Mouse (Mus musculus): Measurements from ENCODE around the gene Gm21988. TPM values are rescaled to one million over a fixed set of nuclear protein-coding genes. Genes with fewer than 3 reads are reported as not detected.

Gene Gm21988
- polyA plus RNA-seq, 2 experiments = 4.2 to 4.5 TPM

DNA sequence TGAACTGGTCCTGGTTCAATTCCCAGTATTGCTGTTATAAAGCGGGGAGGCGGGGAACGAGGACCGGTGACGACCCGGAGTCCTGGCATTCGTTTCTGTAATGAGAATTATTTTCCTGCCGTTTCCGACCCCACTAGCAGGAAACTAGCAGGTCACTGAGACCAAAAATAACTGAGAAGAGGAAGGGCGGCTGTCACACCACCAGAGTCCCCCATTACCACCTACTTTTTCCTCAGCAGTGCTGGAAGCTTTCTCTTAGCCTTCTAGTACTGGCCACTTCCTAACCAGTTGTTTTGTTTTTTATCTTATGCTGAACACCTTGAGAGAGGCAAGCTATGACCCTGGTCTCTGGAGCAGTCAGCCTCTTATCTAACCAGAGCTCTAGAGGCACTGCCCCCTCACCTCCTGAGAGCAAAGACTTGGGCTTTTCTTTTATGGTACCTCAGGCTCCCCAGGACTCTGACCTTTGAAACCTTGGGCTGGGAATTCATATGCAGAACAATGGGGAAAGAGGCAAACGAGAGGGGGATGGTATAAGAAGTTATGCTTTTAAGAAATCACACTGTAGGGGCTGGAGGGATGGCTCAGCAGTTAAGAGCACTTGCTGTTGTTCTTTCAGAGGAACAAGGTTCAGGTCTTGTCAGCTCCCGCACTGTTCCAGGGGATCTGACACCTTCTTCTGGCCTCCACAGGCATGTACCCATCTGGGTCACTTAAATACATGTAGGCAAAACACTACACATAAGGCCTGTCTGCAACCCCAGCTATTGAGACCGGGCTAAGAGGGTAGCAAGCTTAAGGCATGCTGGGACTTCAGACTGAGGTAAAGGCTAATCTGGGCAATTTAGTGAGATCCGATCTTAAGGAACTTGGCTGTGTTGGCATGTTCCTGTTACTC lies 17.8 kb downstream of the Gm21988 start:
- peak overlapping the region; percentile 79 to 81 for H3K4me3 ChIP-seq (ENCODE audit: insufficient read depth in 1 of 2, low read depth in 2 of 2, low read length in 2 of 2)
- H3K4me2 ChIP-seq (ENCODE audit: low read depth) = peak overlapping the region; percentile 98
- H3K9ac ChIP-seq (replicated peaks) = peak overlapping the region; percentile 96
- H3K27me3 ChIP-seq (ENCODE audit: control insufficient read depth, insufficient read depth, low read length) = peaks cover 5% of the 10 kb centered on the region
- H3K27ac ChIP-seq = peak overlapping the region; percentile 99
- ATAC-seq (ENCODE audit: insufficient read depth) (peak; percentile 84), DNase-seq (ENCODE audit: low read depth in 3 of 3, low spot score in 3 of 3) (peak; percentile 79 to 83 (median 82))
- H3K36me3 ChIP-seq (replicated peaks; ENCODE audit: control insufficient read depth, insufficient read depth, low read depth) = no peaks in the 10 kb centered on the region
- TF ChIP-seq CTCF (IDR thresholded peaks at IDR 0.05; ENCODE audit: low read depth) = no peak
- TF ChIP-seq EP300 (IDR thresholded peaks at IDR 0.05; ENCODE audit: low read depth) = peak; percentile 84
- WGBS (ENCODE audit: insufficient replicate concordance) = 1% methylated on average over 14 of the region's 14 CpGs
- peaks cover 25 to 33% of the 10 kb centered on the region in 2 experiments for H3K4me1 ChIP-seq (replicated peaks; ENCODE audit: control insufficient read depth in 2 of 2, insufficient read depth in 2 of 2, low read length in 1 of 2)
- no peaks in the 10 kb centered on the region for H3K9me3 ChIP-seq (ENCODE audit: control insufficient read depth, low read length)

DNA sequence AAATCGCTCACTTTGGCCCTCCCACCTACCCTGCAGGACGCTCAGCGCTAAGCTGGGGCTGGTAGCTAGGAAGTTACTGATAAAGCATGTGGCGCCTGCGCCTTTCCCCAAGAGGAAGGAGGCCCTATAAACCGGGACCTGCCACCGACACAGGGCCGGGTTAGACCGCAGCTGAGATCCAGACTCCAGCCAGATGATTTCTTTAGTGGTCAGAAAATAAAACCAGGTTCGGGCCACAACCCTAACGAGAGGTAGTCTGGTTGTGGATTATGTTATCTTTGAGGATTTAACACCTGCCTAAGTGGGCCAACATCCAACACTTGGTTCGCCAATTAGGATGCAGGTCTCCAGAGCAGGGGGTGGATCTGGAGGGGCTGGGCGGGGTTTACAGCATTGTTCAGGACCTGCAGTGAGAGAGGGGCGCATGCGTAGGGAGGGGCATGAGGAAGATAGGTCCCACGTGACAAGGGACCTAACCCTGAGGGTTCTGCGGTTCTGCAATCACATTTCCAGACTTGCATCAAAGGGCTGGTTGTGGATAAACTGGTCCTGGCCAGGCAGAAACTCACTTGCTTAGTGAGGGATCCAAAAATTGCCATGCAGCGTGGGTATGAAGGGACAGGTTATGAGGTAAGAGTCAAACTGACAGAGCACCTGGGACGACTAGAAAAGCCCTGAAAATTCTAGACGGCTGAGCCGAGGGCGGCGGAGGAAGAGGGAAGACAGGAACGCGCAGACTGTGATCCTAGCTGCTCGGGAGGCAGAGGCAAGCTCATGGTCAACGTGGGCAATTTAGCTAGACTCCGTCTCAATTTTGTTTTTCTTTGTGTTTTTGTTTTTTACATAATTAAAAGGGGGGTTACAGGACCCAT lies 18.7 kb downstream of the Gm21988 start, which contains the start of gene Slc16a13:
Gene Slc16a13, minus strand, starts transcription at position 334 of the 872 bp plus-strand sequence.
- peaks cover 5% of the 10 kb centered on the region for H3K27me3 ChIP-seq (ENCODE audit: control insufficient read depth, insufficient read depth, low read length)
- DNase-seq (ENCODE audit: low read depth in 3 of 3, low spot score in 3 of 3) (peak; percentile 93 to 94 (median 93)), ATAC-seq (ENCODE audit: insufficient read depth) (peak; percentile 85)
- peak within 1 kb of the TSS; percentile 79 to 81 for H3K4me3 ChIP-seq (ENCODE audit: insufficient read depth in 1 of 2, low read depth in 2 of 2, low read length in 2 of 2)
- H3K9me3 ChIP-seq (ENCODE audit: control insufficient read depth, low read length) = no peaks in the 10 kb centered on the region
- peak within 1 kb of the TSS; percentile 96 for H3K9ac ChIP-seq (replicated peaks)
- H3K4me2 ChIP-seq (ENCODE audit: low read depth) = peak within 1 kb of the TSS; percentile 98
- H3K36me3 ChIP-seq (replicated peaks; ENCODE audit: control insufficient read depth, insufficient read depth, low read depth) = no peaks in the 10 kb centered on the region
- TF ChIP-seq EP300 (IDR thresholded peaks at IDR 0.05; ENCODE audit: low read depth) (peak; percentile 39), CTCF (IDR thresholded peaks at IDR 0.05; ENCODE audit: low read depth) (no peak)
- H3K4me1 ChIP-seq (replicated peaks; ENCODE audit: control insufficient read depth in 2 of 2, insufficient read depth in 2 of 2, low read length in 1 of 2) = peaks cover 18 to 26% of the 10 kb centered on the region in 2 experiments
- under 1% methylated on average over 28 of the region's 28 CpGs for WGBS (ENCODE audit: insufficient replicate concordance)
- H3K27ac ChIP-seq = peak within 1 kb of the TSS; percentile 99

DNA sequence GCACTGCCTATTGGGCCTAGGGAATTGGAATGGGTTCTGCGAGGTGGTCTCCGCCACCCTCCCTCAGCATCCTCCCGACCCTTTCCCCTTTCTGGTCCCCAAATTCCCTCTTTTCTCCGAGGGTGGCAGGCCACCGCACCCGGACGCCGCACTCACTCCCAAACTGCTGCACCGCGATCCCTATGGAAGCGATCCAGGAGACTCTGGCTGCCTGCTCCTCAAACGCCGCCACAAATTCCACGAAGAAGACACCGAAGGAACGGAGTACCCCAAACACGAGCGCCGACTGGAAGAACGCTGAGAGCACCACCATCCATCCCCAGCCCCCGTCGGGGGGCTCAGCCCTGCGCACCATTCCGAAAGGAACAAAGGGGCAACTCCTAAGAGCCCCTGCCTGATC lies 19.3 kb downstream of the Gm21988 start:
- DNase-seq (ENCODE audit: low read depth in 3 of 3, low spot score in 3 of 3) = no peak
- peaks cover 18 to 26% of the 10 kb centered on the region in 2 experiments for H3K4me1 ChIP-seq (replicated peaks; ENCODE audit: control insufficient read depth in 2 of 2, insufficient read depth in 2 of 2, low read length in 1 of 2)
- no peak for ATAC-seq (ENCODE audit: insufficient read depth)
- peaks cover 12% of the 10 kb centered on the region for H3K27me3 ChIP-seq (ENCODE audit: control insufficient read depth, insufficient read depth, low read length)
- no peaks in the 10 kb centered on the region for H3K9me3 ChIP-seq (ENCODE audit: control insufficient read depth, low read length)
- H3K4me3 ChIP-seq (ENCODE audit: insufficient read depth in 1 of 2, low read depth in 2 of 2, low read length in 2 of 2) = peak overlapping the region; percentile 79 to 81
- peak overlapping the region; percentile 99 for H3K27ac ChIP-seq
- peak overlapping the region; percentile 98 for H3K4me2 ChIP-seq (ENCODE audit: low read depth)
- H3K9ac ChIP-seq (replicated peaks) = peak overlapping the region; percentile 96
- WGBS (ENCODE audit: insufficient replicate concordance) = 2% methylated on average over 24 of the region's 24 CpGs
- no peaks in the 10 kb centered on the region for H3K36me3 ChIP-seq (replicated peaks; ENCODE audit: control insufficient read depth, insufficient read depth, low read depth)
- TF ChIP-seq CTCF (IDR thresholded peaks at IDR 0.05; ENCODE audit: low read depth) (no peak; the same call in 1 of the 2 replicates), EP300 (IDR thresholded peaks at IDR 0.05; ENCODE audit: low read depth) (no peak)

DNA sequence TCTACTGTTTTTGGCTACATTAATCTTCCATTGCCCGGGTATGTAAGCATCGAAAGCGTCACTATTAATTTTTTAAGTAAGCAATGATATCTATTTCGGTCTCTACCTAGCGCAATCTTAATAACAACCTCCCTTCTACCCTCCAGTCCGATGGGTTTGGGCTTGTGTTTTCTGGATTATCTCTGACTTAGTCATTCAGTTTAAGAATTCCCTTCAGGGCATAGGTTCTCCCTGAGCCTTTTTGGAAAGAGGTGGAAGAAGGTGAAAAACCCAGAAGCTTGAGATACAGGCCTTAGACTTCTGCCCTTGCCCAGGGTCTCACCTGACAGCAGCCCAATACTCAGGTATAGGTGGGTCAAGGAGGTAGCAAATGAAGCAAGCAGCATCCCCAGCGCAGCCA lies 19.8 kb downstream of the Gm21988 start:
- peaks cover 16% of the 10 kb centered on the region for H3K27me3 ChIP-seq (ENCODE audit: control insufficient read depth, insufficient read depth, low read length)
- H3K36me3 ChIP-seq (replicated peaks; ENCODE audit: control insufficient read depth, insufficient read depth, low read depth) = no peaks in the 10 kb centered on the region
- peak overlapping the region; percentile 79 to 81 for H3K4me3 ChIP-seq (ENCODE audit: insufficient read depth in 1 of 2, low read depth in 2 of 2, low read length in 2 of 2)
- DNase-seq (ENCODE audit: low read depth in 3 of 3, low spot score in 3 of 3) (no peak), ATAC-seq (ENCODE audit: insufficient read depth) (no peak)
- H3K9me3 ChIP-seq (ENCODE audit: control insufficient read depth, low read length) = no peaks in the 10 kb centered on the region
- H3K4me2 ChIP-seq (ENCODE audit: low read depth) = peak overlapping the region; percentile 98
- H3K4me1 ChIP-seq (replicated peaks; ENCODE audit: control insufficient read depth in 2 of 2, insufficient read depth in 2 of 2, low read length in 1 of 2) = peaks cover 18 to 26% of the 10 kb centered on the region in 2 experiments
- H3K9ac ChIP-seq (replicated peaks) = peak overlapping the region; percentile 96
- TF ChIP-seq CTCF (IDR thresholded peaks at IDR 0.05; ENCODE audit: low read depth) (no peak), EP300 (IDR thresholded peaks at IDR 0.05; ENCODE audit: low read depth) (no peak)
- peak overlapping the region; percentile 99 for H3K27ac ChIP-seq
- 52% methylated on average over 7 of the region's 7 CpGs for WGBS (ENCODE audit: insufficient replicate concordance)
